Mouse (Mus musculus) limb, embryonic 15.5 days (tissue): ENCODE measurements around the gene Bcat1. TPM values are rescaled to one million over a fixed set of nuclear protein-coding genes. Genes with fewer than 3 reads are reported as not detected.
A peak's percentile ranks its signal among the peaks of the same experiment; 100 is the strongest.

ENCODE experiments used
- ATAC-seq: fragments of 200-750 bp; cut with Nextera tagmentation; 2 replicates; pipeline ENCODE4 v1.8.0; 2017; ENCODE audit warnings: low read depth, moderate TSS enrichment; ENCODE audit not compliant: insufficient number of reproducible peaks, low FRiP score, low TSS enrichment
- H3K27ac ChIP-seq: fragments of 300-500 bp; sonication (generic); 2 replicates; pipeline ENCODE4 v1.5.1; 2015; ENCODE audit warnings: moderate library complexity, mild to moderate bottlenecking, inconsistent platforms
- H3K27me3 ChIP-seq: fragments of 300-500 bp; sonication (generic); 2 replicates; pipeline ENCODE4 v1.6.1; 2015; ENCODE audit warnings: inconsistent platforms
- H3K36me3 ChIP-seq: fragments of 300-500 bp; sonication (generic); 2 replicates; pipeline ENCODE4 v1.6.1; 2015; ENCODE audit warnings: inconsistent platforms
- H3K4me1 ChIP-seq: fragments of 300-500 bp; sonication (generic); 2 replicates; pipeline ENCODE4 v1.6.1; 2015; ENCODE audit warnings: inconsistent platforms
- H3K4me2 ChIP-seq: fragments of 300-500 bp; sonication (generic); 2 replicates; pipeline ENCODE4 v1.6.1; 2015; ENCODE audit warnings: mild to moderate bottlenecking, inconsistent platforms
- H3K4me3 ChIP-seq: fragments of 300-500 bp; sonication (generic); 2 replicates; pipeline ENCODE4 v1.5.1; 2015; ENCODE audit warnings: mild to moderate bottlenecking, inconsistent platforms
- H3K9ac ChIP-seq: fragments of 300-500 bp; sonication (generic); 2 replicates; pipeline ENCODE4 v1.6.1; 2015; ENCODE audit warnings: inconsistent platforms
- H3K9me3 ChIP-seq: fragments of 300-500 bp; sonication (generic); 2 replicates; pipeline ENCODE4 v1.6.1; 2016; ENCODE audit warnings: inconsistent platforms
- WGBS: fragments of 180-500 bp; shearing (Covaris S2); methylation state at CpG from one replicate; pipeline ENCODE4 v1.1.7; 2015; 5-methylcytosine and 5-hydroxymethylcytosine counted together
- polyA plus RNA-seq: library from polyadenylated mRNA; unstranded; fragments of >200 nt; fragmentation: Nextera tagmentation; extraction: Ambion mirVana; gene quantifications from 2 replicates; pipeline ENCODE4 v1.2.1, GENCODE M21; 2015

The Bcat1 gene
- 31.2 and 34.9 TPM in 2 replicates for polyA plus RNA-seq

DNA sequence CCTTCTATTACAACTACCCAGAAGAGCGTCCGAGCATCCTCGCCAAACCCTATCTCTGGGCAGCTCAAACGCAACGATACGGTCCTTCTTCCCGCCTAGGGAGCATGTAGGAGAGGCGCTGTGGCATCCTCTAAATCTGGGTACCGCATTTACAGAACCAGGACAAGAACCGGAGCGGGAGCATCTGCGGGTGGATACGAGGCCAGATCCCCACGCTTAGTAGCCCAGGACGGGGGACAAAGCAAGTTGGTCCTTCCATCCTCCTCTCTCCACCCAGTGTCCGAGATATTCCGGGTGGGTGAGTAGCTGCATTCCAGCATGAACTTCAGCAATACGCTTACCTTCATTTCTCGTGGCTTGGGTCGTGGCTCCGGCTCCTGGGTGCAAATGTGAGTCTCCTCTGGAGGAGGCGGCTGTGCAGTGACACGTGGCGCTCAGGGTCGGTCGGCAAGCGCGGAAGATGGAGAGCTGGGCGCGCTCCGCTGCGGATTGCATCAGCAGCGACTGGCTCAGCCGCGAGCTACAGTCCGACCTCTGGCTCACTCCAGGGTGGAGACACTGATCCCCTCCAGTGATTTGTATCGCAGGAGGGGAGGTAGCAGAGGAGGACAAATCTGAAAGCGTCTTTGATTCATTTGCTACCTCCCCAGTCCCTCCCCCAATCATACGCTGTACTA lies at the start of gene Bcat1:
Bcat1 (minus strand) TSS at position 637 of the 677 bp plus-strand sequence.
- Histone ChIP-seq H3K4me3 (peak within 1 kb of the TSS; percentile 49), H3K4me1 (peaks cover 12% of the 10 kb centered on the region), H3K27ac (peak within 1 kb of the TSS; percentile 57), H3K27me3 (peaks cover 13% of the 10 kb centered on the region), H3K4me2 (peak within 1 kb of the TSS; percentile 88), H3K9me3 (no peaks in the 10 kb centered on the region), H3K9ac (peak within 1 kb of the TSS; percentile 46), H3K36me3 (no peaks in the 10 kb centered on the region)
- under 1% methylated on average over 39 of the region's 39 CpGs for WGBS
- no peak for ATAC-seq

DNA sequence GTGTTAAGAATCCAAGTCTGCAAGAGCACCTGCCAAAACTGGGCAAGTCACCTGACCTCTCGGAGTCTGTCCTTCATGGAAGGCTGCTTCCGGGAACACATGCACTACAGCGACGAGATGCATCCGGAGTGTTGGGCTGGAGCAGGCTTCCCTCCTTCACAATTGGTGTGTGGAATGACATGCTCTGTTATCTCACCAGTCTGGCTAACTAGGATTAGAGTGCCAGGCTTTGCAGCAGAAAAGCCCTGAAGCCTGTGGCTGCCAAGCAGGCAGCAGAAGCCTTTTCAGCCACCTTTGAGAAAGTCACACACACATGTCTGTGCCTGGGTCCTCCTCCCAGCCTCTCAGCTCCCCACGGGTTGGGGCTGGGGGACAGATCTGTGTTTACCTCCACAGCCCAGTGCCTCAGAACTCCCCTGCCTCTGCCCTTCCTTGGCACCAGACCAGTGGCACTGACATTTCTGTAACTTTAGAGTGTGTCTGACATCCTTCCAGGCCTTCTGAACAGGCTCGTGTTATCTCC lies 49.7 kb upstream of the Bcat1 start:
- Histone ChIP-seq H3K9me3 (no peaks in the 10 kb centered on the region), H3K9ac (no peak overlapping the region), H3K4me3 (no peak overlapping the region), H3K4me1 (peaks cover 7% of the 10 kb centered on the region; the same call in 1 of the 2 replicates), H3K4me2 (no peak overlapping the region), H3K27ac (no peak overlapping the region), H3K36me3 (no peaks in the 10 kb centered on the region), H3K27me3 (no peaks in the 10 kb centered on the region)
- 61% methylated on average over 7 of the region's 7 CpGs for WGBS
- ATAC-seq: no peak

DNA sequence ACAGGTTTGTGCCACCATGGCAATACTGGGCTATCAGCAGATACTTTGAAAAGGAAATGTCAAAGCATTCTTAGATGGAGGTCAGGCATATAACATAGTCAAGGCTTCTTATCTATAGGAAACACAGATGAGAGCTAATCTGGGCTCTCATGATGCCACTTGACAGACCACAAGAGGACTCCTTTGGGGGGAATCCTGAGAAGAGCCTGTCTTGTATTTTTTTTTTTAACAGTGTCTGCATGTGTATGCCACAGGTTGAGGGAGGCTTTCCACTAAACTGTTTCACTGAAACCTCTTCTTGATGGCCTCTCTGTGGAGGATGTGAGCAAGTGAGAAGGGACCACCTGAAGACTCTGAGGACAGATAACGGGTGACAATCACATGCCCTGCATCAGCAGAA lies 48.6 kb upstream of the Bcat1 start:
- Histone ChIP-seq H3K36me3 (no peaks in the 10 kb centered on the region), H3K27me3 (no peaks in the 10 kb centered on the region), H3K4me2 (no peak overlapping the region), H3K4me1 (peaks cover 7% of the 10 kb centered on the region; the same call in 1 of the 2 replicates), H3K4me3 (no peak overlapping the region), H3K9ac (no peak overlapping the region), H3K27ac (no peak overlapping the region), H3K9me3 (no peaks in the 10 kb centered on the region)
- 81% methylated on average over 1 of the region's 1 CpGs for WGBS
- ATAC-seq: no peak

DNA sequence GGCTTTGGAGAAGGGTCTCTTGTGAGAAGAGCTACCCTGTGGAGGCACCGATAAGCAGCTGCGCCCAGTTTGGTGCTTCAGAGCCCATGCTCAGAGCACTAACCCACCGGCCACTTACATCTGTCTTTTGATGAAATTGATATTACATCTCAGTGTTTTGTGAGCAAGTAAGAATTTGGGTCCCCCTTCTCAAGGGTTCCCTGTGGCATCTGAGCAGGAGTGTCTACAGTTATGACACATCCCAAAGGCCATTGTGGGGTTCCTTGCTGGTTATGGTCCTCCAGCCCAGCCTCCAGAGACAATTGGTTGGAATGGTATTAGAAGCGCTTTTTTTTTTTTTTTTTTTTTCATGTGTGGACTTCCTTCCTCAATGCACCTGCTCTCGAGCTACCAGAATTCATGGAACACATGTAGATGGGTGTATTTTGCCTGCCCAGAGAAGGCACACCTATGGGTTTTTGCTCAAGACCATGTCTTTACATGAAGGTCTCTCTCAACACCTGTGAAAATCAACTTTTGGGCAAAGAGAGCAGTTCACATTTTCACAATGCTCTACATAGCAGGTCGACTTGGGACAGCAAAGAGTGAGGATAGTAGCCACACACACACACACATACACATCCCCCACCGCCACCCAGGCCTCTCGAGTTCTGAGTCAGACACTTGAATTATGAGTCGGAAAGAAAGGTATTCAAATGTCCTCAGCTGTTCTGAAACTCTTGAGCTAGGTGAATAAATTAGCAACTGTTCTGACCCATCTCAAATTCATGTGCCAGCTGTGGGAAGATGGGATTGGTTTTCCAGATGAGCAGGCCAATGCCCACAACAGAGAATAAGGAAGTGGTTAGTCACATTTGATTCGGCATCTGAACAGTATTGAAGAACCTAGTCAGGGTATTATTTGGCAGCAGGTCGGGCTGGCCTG lies 47.4 kb upstream of the Bcat1 start:
- Histone ChIP-seq H3K9me3 (no peaks in the 10 kb centered on the region), H3K9ac (no peak overlapping the region), H3K36me3 (no peaks in the 10 kb centered on the region), H3K27ac (no peak overlapping the region), H3K27me3 (no peaks in the 10 kb centered on the region), H3K4me2 (no peak overlapping the region), H3K4me1 (peaks cover 7% of the 10 kb centered on the region; the same call in 1 of the 2 replicates), H3K4me3 (no peak overlapping the region)
- ATAC-seq: no peak
- 75% methylated on average over 11 of the region's 11 CpGs for WGBS

DNA sequence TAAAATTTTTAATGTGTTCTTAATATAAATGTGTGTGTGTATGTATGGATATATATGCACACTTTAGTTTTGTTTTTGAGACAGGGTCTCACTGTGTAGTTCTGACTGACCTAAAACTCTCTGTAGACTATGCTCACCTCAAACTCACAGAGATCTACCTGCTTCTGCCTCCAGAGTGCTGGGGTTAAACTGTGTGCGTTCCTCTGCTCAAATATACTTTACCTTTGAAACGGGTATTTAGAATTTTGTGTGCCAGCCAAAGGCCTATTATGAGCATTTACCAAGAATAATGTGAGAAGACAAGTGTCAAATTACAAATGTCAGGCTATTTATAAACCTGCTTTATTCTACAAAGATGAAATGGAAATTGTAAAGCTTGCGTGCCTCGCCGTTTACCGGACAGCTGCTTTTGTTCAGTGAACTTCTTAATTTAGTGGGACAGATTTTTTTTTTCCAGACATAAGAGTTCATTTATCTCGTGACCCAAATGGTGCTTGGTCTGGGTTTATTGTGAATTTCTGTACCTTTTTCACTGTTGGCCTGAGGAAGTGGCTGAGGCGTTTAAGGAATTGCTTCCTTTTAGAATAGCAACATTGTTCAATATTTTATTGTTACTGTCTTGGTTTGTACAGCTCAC lies 46.6 kb upstream of the Bcat1 start:
- WGBS: 33% methylated on average over 8 of the region's 8 CpGs
- no peak overlapping the region for H3K4me3 ChIP-seq
- no peak for ATAC-seq

DNA sequence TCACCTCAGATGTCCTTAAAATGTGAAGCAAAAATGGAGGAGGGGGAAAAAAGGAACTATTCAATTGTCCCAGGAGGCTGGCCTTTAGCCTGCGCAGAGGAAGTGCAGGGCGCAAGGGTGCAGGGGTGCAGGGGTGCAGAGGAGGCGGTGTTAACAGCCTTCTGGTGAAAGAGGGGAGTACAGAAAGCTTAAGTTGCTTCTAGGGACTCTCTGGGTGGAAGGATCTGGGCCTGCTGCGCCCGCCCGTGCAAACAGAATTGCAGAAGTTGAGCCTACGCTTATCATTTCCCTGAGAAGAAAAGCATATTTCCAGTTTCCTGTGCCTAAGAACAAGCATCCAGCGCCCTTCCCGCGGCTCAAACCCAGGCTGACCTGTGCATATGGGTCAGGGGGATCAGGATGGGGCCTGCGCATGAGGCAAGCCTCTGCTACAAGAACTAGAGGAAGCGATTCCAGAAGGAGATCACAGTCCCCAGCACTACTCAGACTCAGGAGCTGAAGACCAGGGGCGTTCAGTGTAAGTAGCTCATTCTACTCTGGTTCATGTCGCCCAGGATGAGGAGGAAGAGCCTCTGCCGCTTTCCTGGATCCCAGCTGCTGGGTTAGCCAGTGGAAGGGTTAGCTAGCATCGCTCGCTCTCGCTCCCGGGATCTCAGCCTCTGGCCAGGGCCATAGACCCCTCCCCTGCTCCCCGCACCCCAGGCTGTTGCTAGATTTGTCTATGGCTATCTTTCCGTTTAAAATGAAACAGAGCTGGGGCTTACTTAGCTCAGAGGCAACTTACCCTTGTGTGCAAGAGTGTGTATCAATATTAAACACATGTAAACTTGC lies 45.8 kb upstream of the Bcat1 start:
- Histone ChIP-seq H3K36me3 (no peaks in the 10 kb centered on the region), H3K27ac (peak overlapping the region; percentile 17; the same call in 1 of the 2 replicates), H3K27me3 (no peaks in the 10 kb centered on the region), H3K4me2 (no peak overlapping the region), H3K4me1 (peaks cover 7% of the 10 kb centered on the region; the same call in 1 of the 2 replicates), H3K4me3 (peak overlapping the region; percentile 8; the same call in 1 of the 2 replicates), H3K9me3 (no peaks in the 10 kb centered on the region), H3K9ac (no peak overlapping the region)
- 62% methylated on average over 21 of the region's 21 CpGs for WGBS
- no peak for ATAC-seq

More for the DNA sequence above, 46.6 kb upstream of the Bcat1 start:
- Histone ChIP-seq H3K9me3 (no peaks in the 10 kb centered on the region), H3K9ac (no peak overlapping the region), H3K27me3 (no peaks in the 10 kb centered on the region), H3K27ac (no peak overlapping the region), H3K4me2 (no peak overlapping the region), H3K4me1 (peaks cover 7% of the 10 kb centered on the region; the same call in 1 of the 2 replicates), H3K36me3 (no peaks in the 10 kb centered on the region)

DNA sequence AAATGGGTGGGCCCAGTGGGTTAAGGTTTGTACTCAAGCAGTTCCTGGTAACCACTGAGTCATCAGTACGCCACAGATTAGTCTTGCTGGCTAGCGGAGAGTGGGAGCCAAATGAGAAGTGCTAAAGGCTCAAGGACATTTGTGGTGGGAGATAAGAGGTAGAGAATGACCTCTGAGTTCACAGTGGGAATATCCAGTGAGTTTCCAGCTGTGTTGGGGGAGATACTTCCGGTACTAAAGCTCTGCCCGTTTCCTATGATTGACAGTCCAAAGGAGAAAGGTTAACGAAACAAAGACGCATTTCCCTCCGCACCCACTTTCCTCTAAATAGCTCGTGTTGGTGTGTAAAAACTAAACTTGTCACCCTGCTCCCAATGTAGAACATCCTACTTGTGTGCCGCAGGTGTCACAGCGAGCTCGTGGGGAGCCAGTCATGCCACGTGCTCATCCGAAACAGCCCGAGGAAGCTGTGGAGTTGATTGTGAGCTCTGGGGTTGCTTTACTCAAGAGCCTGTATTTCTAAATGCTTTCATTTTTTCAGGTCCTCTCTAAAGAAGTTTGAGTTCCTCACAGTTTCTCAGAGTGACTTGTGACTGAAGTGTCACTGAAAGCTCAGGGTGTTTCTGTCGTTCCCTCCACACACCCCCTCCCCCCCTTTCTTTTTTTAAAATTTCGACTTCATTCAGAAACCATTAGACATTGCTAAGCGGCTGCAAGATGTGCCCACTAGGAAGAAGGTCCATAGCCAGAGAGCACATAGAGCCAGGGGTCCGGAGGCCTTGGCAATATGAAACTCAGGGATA lies 45.0 kb upstream of the Bcat1 start:
- no peak overlapping the region for H3K4me3 ChIP-seq
- no peaks in the 10 kb centered on the region for H3K9me3 ChIP-seq
- ATAC-seq: no peak
- 54% methylated on average over 18 of the region's 18 CpGs for WGBS
- H3K36me3 ChIP-seq: no peaks in the 10 kb centered on the region
- no peak overlapping the region for H3K27ac ChIP-seq
- no peak overlapping the region for H3K4me2 ChIP-seq
- H3K9ac ChIP-seq: no peak overlapping the region
- no peaks in the 10 kb centered on the region for H3K27me3 ChIP-seq
- peaks cover 10% of the 10 kb centered on the region; the same call in 1 of the 2 replicates for H3K4me1 ChIP-seq

DNA sequence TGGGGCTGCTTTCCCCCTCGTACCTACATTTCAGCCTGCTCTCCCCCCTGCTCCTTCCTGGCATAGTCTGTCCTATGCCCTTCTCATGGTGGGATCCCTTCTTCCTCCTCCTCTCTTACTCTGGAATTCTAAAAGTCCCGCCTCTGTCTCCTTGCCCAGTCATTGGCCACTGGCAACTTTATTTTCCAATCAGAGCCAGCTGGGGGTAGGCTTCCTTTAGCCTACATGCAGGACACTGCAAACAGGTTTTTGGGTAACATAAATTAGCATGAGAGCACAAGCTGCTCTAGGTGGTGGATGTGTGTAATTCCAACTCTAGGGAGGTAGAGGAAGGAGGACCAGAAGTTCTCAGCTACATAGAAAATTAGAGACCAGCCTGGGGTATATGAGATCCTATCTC lies 44.1 kb upstream of the Bcat1 start:
- no peak for ATAC-seq

DNA sequence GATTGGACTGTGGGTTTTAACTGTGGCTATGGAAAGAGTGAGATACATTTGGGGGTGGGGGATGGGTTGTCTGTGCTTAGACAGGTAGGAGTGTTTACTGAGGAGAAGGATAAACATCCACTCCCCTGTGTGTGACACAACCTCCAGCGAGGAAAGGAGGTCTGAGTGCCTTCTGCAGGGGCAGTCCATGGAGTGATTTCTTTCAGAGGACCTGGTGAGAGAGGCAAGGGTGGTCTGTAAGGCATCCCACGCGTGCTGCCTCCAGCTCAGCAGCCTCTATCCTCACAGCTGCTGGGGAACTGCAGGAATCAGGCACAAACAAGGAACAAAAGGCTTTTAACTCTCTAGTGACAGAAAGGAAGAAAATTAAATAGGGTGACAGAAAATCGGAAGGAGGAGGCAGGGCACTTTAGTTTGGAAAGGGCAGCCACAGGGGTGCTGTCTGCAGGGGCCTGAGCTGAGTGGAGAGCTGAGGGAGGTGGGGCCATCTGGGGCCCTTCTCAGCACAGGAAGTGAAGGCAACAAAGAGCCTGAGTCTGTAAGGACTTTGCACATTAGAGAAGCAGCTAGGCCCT lies 40.2 kb upstream of the Bcat1 start:
- H3K27ac ChIP-seq: no peak overlapping the region
- ATAC-seq: no peak

More for the DNA sequence above, 44.1 kb upstream of the Bcat1 start:
- Histone ChIP-seq H3K36me3 (no peaks in the 10 kb centered on the region), H3K4me1 (peaks cover 11% of the 10 kb centered on the region; the same call in 1 of the 2 replicates), H3K9ac (no peak overlapping the region), H3K4me3 (no peak overlapping the region), H3K27ac (no peak overlapping the region), H3K4me2 (no peak overlapping the region), H3K9me3 (no peaks in the 10 kb centered on the region), H3K27me3 (no peaks in the 10 kb centered on the region)
- WGBS: 62% methylated on average over 2 of the region's 2 CpGs

DNA sequence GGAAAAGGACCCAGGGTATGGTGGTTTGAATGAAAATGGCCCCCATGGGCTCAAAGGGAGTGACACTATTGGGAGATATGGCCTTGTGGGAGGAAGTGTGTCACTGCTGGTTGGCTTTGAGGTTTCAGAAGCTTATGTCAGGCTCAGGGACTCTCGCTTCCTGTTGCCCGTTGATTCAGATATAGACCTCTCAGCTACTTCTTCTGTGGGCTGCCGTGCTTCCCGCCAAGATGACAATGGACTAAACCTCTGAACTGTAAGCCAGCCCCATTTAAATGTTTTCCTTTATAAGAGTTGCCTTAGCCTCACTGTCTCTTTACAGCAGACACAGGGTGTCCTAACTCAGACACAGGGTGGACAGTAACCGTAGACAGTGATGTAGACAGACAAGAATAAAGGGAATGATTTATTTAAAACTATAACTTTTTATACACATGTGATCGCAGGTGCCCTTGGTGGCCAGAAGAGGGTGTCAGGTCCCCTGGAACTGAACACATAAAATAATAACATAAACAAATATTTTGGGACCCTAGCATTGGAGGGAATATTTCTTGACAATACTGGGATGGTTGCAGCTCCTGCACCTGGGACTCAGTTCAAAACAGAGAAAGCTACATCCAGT lies 39.6 kb upstream of the Bcat1 start, which contains the start of gene Lrmp:
Lrmp (plus strand) TSS at position 178 of the 622 bp plus-strand sequence.
- no peak within 1 kb of the TSS for H3K27ac ChIP-seq
- H3K36me3 ChIP-seq: no peaks in the 10 kb centered on the region
- 78% methylated on average over 6 of the region's 6 CpGs for WGBS
- peaks cover 4% of the 10 kb centered on the region; the same call in 1 of the 2 replicates for H3K4me1 ChIP-seq
- no peak within 1 kb of the TSS for H3K4me2 ChIP-seq
- no peaks in the 10 kb centered on the region for H3K27me3 ChIP-seq
- no peak for ATAC-seq
- no peaks in the 10 kb centered on the region for H3K9me3 ChIP-seq
- H3K9ac ChIP-seq: no peak within 1 kb of the TSS
- no peak within 1 kb of the TSS for H3K4me3 ChIP-seq

More for the DNA sequence above, 40.2 kb upstream of the Bcat1 start:
- no peak overlapping the region for H3K4me3 ChIP-seq
- H3K9me3 ChIP-seq: no peaks in the 10 kb centered on the region
- H3K36me3 ChIP-seq: no peaks in the 10 kb centered on the region
- no peak overlapping the region for H3K4me2 ChIP-seq
- H3K27me3 ChIP-seq: no peaks in the 10 kb centered on the region
- 18% methylated on average over 4 of the region's 4 CpGs for WGBS
- no peak overlapping the region for H3K9ac ChIP-seq
- peaks cover 4% of the 10 kb centered on the region; the same call in 1 of the 2 replicates for H3K4me1 ChIP-seq
